Mouse (Mus musculus): ENCODE results near the gene D130040H23Rik. TPM values are rescaled to one million over a fixed set of nuclear protein-coding genes. Genes with fewer than 3 reads are reported as not detected.
A peak's percentile ranks its signal among the peaks of the same experiment; 100 is the strongest.
"Not testable (repeated sequence)": the region's sequence is repeated elsewhere in the genome, so short reads cannot be mapped to it uniquely, and the experiment has no call there.

Gene D130040H23Rik
- total RNA-seq (2017), result 40.6 and 45.5 TPM in 2 replicates

DNA sequence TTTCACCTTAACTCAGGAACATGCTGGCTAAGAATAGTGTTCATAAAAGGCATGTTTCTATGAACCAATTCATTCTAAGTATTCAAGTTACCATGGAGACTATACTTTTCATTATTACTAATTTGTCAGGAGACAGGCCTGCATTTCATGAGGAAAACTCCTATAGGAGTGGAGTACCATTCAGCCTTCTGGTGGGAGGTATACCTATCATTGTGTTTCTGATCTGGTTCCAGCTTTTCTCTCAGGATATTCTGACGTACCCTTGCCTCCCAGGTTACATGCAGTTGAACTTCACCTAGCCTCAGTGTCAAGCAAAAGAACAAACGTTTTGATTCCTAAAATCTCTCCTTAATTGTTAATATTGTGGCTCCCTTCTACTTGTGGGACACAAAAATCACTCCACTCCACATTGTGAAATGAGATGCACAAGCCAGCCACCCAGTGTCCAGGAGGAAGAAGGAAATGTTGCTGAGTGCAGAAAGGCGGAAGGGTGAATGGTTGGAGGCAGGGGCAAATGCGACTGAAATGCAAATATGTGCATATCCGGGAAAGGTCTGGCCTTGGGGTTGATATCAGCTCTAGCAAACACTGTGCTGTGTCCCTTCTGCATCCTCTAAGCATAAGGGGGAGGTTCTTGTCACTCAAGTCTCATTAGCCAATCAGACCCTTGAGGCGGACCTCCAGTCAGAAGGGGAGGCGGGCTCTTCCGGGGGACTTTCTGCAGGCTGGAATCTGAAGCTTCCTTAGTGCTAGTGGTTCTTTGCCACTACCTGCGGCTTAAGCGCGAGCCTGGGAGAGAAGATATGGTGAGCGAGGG is at the start of gene D130040H23Rik:
Gene D130040H23Rik, plus strand, starts transcription at position 695 of the 817 bp plus-strand sequence.
- peak; percentile 99 for ATAC-seq (ENCODE audit: extremely low read depth, insufficient number of reproducible peaks, low FRiP score, poor library complexity, severe bottlenecking)

DNA sequence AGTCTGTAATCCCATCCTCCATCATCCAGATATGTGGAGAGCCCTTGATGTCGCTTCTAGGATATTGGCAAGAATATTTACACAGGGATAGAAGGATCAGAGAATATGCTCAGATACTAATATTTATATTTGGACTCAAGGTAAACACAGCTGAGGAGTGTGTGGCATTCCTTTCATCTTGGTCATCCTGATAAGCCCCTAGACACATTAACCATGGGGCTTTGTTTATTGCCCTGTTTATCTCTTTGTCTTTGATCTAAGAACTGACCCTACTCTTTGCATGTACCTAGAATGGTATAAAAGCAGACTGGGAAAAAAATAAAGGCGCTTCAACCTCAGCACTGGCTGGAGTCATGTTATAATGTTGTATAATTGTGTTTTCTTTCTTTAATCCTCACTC is 28.3 kb upstream of the D130040H23Rik start:
- ATAC-seq (ENCODE audit: extremely low read depth, insufficient number of reproducible peaks, low FRiP score, poor library complexity, severe bottlenecking), result no peak

DNA sequence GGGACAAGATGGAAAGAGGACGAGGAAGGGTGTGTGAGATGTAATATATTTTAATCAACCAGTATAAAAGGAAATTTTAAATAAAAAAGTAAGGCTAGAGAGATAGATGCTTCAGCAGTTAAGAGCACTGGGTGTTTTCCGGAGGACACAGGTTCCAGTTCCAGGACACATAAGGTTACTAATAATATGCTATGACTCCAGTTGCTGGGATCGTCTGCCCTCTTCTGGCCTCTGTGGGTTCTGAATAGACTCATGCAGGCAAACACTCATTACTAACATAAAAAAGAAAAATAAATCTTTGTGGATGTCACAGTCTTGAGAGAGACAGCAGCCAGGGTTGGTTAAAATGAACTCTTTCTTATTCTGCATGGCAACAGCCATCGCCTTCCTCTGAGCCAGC is 2.4 kb upstream of the D130040H23Rik start:
- ATAC-seq (ENCODE audit: extremely low read depth, insufficient number of reproducible peaks, low FRiP score, poor library complexity, severe bottlenecking), result no peak

DNA sequence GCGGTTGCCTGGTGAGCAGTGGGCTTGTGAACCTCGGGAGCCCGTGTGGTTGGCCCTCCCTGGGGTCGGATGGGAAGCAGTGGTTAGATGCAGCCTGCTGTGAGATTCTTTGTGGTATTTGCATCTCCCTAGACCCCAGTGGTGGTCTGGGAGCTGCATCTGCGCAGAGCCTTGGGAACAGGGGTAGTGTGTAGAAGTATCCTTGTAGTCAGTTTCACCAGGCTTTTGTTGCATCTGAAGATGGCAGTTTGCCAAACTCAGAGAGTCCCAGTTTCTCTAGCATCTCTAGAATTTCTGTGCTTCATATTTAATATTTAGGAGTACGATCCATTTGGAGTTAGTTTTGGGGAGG is 299 bp downstream of the D130040H23Rik start:
- ATAC-seq (ENCODE audit: extremely low read depth, insufficient number of reproducible peaks, low FRiP score, poor library complexity, severe bottlenecking), result no peak

DNA sequence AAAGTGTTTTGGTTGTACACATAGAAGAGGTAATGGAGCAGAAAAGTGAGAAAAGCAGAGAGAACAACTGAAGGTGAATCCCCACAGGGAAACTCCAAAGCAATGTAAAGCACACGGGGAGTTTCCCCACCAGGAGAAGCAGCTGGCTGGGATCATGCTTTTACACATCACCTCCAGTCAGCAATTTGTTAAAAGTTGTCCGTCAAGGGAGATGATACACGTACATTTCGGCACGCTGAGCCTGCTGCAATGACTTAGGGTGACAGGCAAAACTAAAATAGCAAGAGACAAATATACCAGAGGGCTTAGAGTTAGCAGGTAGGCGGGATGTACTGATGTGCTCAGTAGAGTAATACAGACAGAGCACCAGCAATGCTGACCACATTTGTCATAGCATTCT is 1.6 kb downstream of the D130040H23Rik start:
- ATAC-seq (ENCODE audit: extremely low read depth, insufficient number of reproducible peaks, low FRiP score, poor library complexity, severe bottlenecking), result no peak

DNA sequence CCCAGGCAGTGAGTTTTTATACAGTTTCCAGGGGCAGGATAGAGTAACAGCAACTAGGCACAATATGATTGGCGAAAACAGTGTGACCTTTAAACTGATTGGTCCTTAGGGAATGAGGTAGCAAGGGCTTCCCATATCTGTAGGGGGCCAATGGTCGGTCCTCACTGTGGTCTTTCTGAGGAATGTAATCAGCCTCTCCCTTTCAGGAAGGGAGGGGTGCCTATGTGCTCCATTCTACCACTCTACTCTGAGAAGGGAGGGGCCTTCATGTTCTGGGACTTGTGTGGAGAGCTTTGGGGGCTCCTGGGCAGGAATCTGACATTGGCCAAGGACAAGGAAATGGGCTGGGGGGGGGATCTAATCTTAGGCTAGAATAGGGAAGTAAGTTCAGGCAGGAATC is 53.9 kb downstream of the D130040H23Rik start:
- ATAC-seq (ENCODE audit: extremely low read depth, insufficient number of reproducible peaks, low FRiP score, poor library complexity, severe bottlenecking), result no peak

DNA sequence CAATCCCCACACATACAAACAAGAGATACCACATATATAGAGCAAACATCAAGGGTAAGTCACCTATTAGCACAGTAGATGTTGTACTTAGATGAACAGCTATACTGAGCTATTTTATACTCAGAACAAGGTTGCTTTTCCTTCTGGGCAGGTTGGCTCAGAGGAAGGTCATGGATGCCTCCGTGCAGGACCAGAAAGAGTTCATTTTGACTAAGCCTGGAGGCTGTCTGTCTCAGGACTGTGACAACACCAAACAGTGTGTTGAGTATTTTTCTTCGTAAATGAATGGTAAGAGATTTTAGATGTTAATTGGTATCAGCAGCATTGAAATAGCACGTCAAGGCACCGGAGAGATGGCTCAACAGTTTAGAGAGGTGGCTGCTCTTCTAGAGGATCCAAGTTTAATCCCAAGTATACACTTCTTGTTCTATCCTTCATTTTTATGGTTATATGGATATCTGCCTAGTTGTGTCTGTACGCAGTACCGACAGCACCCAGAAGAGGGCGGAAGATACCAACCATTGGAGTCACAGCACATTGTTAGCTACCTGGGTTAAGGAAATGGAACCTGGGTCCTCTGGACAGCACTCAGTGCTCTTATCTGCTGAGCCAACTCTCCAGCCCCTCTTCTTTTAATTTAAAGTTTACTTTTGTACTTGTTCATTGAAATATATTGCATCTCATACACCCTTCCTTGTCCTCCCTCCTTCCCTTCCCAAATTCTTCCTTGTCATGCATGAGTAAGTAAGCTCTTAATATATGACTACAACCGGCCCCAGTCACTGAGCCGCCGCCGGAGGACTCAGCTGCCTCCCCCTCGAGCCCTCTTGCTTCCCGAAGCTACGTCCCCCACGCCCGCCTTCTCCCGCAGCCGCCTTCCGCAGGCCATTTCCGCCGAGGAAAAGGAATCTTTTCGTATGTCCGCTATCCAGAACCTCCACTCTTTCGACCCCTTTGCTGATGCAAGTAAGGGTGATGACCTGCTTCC is 57.7 kb downstream of the D130040H23Rik start:
- peak; percentile 78; the same call in 1 of the 2 replicates for ATAC-seq (ENCODE audit: extremely low read depth, insufficient number of reproducible peaks, low FRiP score, poor library complexity, severe bottlenecking)

DNA sequence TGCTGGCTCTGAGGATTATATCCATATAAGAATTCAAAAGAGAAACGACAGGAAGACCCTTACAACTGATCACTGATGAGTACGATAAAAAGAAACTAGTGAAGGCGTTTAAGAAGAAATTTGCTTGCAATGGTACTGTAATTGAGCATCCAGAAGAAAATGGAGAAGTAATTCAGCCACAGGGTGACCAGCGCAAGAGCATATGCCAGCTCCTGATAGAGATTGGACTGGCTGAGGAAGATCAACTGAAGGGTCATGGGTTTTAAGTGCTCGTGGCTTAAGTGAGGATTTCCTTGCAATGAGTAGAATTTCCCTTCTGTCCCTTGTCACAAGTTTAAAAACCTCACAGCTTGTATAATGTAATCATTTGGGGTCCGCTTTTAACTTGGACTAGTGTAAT is 58.4 kb downstream of the D130040H23Rik start:
- ATAC-seq (ENCODE audit: extremely low read depth, insufficient number of reproducible peaks, low FRiP score, poor library complexity, severe bottlenecking), result not testable (repeated sequence)

Other genes starting within 250 kb of the D130040H23Rik start
- 7.4 and 10.7 TPM in 2 replicates for gene Zfp930, start 62.0 kb upstream of the D130040H23Rik start, total RNA-seq (2017)
- not detected in 2 replicates for gene Gm9495, start 182.5 kb downstream of the D130040H23Rik start, total RNA-seq (2017)

Data from neutrophil, adult 5-6 weeks (primary cell).